Mouse (Mus musculus) layer of hippocampus, postnatal 36 days (tissue): ENCODE measurements around the gene Gmcl1. TPM values are rescaled to one million over a fixed set of nuclear protein-coding genes. Genes with fewer than 3 reads are reported as not detected.

Experiments used
- DNase-seq, 2 experiments: peaks; one replicate each; pipeline ENCODE4 v3.0.0; 2022
- total RNA-seq, 2 experiments: library from RNA; stranded (reverse); gene quantifications; 2 replicates each; pipeline ENCODE4 v1.2.3; 2021

The Gmcl1 gene
- total RNA-seq: 10 to 100 TPM; 30.0 to 30.1 TPM

- peak; percentile 91 to 92 for DNase-seq
These were observed at the start of gene Gmcl1 for GRCm38 (mm10) chr6:86733183-86733876. Gmcl1 (minus strand) TSS chr6:86733383.

GRCm38 (mm10) chr6:86782342-86782741 is 49.2 kb upstream of the Gmcl1 start:
- no peak for DNase-seq

GRCm38 (mm10) chr6:86781361-86781957 is 48.3 kb upstream of the Gmcl1 start:
- DNase-seq: no peak

- DNase-seq: no peak
These were observed 45.9 kb upstream of the Gmcl1 start for GRCm38 (mm10) chr6:86778910-86779594.

GRCm38 (mm10) chr6:86777181-86777580 is 44.0 kb upstream of the Gmcl1 start:
- DNase-seq: no peak

- peak; percentile 16 to 30 for DNase-seq
These were observed 43.5 kb upstream of the Gmcl1 start for GRCm38 (mm10) chr6:86776706-86777071.

- DNase-seq: peak in 1 of 2 experiments; percentile 18
These were observed 43.0 kb upstream of the Gmcl1 start for GRCm38 (mm10) chr6:86776001-86776705.

- no peak for DNase-seq
These were observed 41.8 kb upstream of the Gmcl1 start for GRCm38 (mm10) chr6:86774937-86775336.

GRCm38 (mm10) chr6:86773830-86774229 is 40.6 kb upstream of the Gmcl1 start:
- DNase-seq: no peak

- no peak for DNase-seq
These were observed 39.4 kb upstream of the Gmcl1 start for GRCm38 (mm10) chr6:86772631-86773030.

GRCm38 (mm10) chr6:86768938-86769337 is 35.8 kb upstream of the Gmcl1 start:
- DNase-seq: no peak

GRCm38 (mm10) chr6:86768186-86768776 is 35.1 kb upstream of the Gmcl1 start:
- DNase-seq: no peak

GRCm38 (mm10) chr6:86767465-86767864 is 34.3 kb upstream of the Gmcl1 start:
- DNase-seq: no peak

- DNase-seq: no peak
These were observed 32.5 kb upstream of the Gmcl1 start for GRCm38 (mm10) chr6:86765637-86766059.

- no peak for DNase-seq
These were observed 21.1 kb upstream of the Gmcl1 start for GRCm38 (mm10) chr6:86754105-86754863.

GRCm38 (mm10) chr6:86752843-86753485 is 19.8 kb upstream of the Gmcl1 start:
- no peak for DNase-seq

GRCm38 (mm10) chr6:86750961-86751360 is 17.8 kb upstream of the Gmcl1 start:
- no peak for DNase-seq

- no peak for DNase-seq
These were observed 16.6 kb upstream of the Gmcl1 start for GRCm38 (mm10) chr6:86749817-86750216.

- DNase-seq: peak; percentile 12 to 16
These were observed 14.0 kb upstream of the Gmcl1 start for GRCm38 (mm10) chr6:86747171-86747570.

- no peak for DNase-seq
These were observed 7.5 kb upstream of the Gmcl1 start for GRCm38 (mm10) chr6:86740652-86741051.

GRCm38 (mm10) chr6:86736830-86737229 is 3.6 kb upstream of the Gmcl1 start:
- DNase-seq: no peak
